Mouse (Mus musculus) megakaryocyte, embryonic 14.5 days (primary cell): ENCODE data around the gene Rb1.

Experiments
- FLI1 ChIP-seq: IDR thresholded peaks from 2 replicates; pipeline ENCODE4 v1.6.1; 2012; ENCODE audit warnings: low read length, inconsistent platforms, mixed read lengths
- GATA1 ChIP-seq: IDR thresholded peaks from 3 replicates; pipeline ENCODE4 v1.6.1; 2012; ENCODE audit warnings: mixed read lengths, low read length, inconsistent platforms, borderline replicate concordance

DNA sequence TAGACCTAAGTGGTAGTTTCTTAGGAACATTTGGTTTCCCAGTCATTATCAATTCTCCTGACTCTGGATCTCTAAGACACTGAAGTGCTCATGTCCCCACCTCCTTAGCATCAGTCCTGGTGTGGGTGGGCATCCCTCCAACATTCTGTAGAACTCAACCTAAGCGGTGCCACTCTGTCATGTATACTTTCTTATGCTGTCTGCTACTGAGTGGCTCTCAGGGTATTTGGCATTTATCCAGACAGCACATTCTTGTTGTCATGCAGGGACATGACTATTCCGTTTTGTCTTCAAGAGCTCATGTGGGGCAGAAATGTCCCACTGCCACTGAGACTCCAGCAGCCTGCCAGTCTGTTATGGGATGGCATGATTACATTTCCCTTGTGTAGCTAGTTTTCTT is 144.5 kb downstream of the Rb1 start:
- TF ChIP-seq FLI1 (no peak), GATA1 (no peak)
